Mouse (Mus musculus) testis, adult 2 months (tissue): ENCODE measurements around the gene Ddx31. TPM values are rescaled to one million over a fixed set of nuclear protein-coding genes. Genes with fewer than 3 reads are reported as not detected.
A peak's percentile ranks its signal among the peaks of the same experiment; 100 is the strongest.

Experiments used
- H3K27ac ChIP-seq: fragments of 200-500 bp; 2 replicates; pipeline ENCODE4 v1.5.1; 2012; ENCODE audit warnings: low read depth, low read length; ENCODE audit not compliant: control insufficient read depth, insufficient read depth
- H3K27me3 ChIP-seq: fragments of 200-500 bp; 2 replicates; pipeline ENCODE4 v1.6.1; 2012; ENCODE audit warnings: mild to moderate bottlenecking, low read length, moderate library complexity; ENCODE audit not compliant: control insufficient read depth, insufficient read depth
- H3K36me3 ChIP-seq: fragments of 200-500 bp; 2 replicates; pipeline ENCODE4 v1.6.1; 2012; ENCODE audit warnings: mild to moderate bottlenecking, low read length; ENCODE audit not compliant: control insufficient read depth, insufficient read depth
- H3K4me1 ChIP-seq: fragments of 200-500 bp; 2 replicates; pipeline ENCODE4 v1.6.1; 2012; ENCODE audit warnings: low read length; ENCODE audit not compliant: control insufficient read depth, insufficient read depth
- H3K4me3 ChIP-seq: fragments of 200-500 bp; 2 replicates; pipeline ENCODE4 v1.5.1; 2012; ENCODE audit warnings: low read depth, mild to moderate bottlenecking, low read length, moderate library complexity, mixed read lengths; ENCODE audit not compliant: control insufficient read depth
- CTCF ChIP-seq: fragments of 200-500 bp; IDR thresholded peaks from 2 replicates; pipeline ENCODE4 v1.5.1; 2012; ENCODE audit warnings: low read depth, mild to moderate bottlenecking, inconsistent platforms, low read length, moderate library complexity; ENCODE audit not compliant: control insufficient read depth, insufficient read depth, insufficient replicate concordance
- POLR2A ChIP-seq: fragments of 200-500 bp; IDR thresholded peaks from 2 replicates; pipeline ENCODE4 v1.6.1; 2012; ENCODE audit warnings: low read depth, mild to moderate bottlenecking, inconsistent platforms, low read length, moderate library complexity; ENCODE audit not compliant: control insufficient read depth
- polyA plus RNA-seq: library from polyadenylated mRNA; depleted of rRNA; stranded (reverse); fragments of >200 nt; gene quantifications from 2 replicates; pipeline ENCODE4 v1.2.3, GENCODE M21; 2012

Gene Ddx31
- polyA plus RNA-seq, 1 experiment: 5.0 TPM

GRCm38 (mm10) chr2:28919001-28919400, 78.8 kb downstream of the Ddx31 start:
- Histone ChIP-seq H3K4me1 (peaks cover 21% of the 10 kb centered on the region), H3K36me3 (no peaks in the 10 kb centered on the region), H3K27me3 (peaks cover 8% of the 10 kb centered on the region; the same call in 1 of the 2 replicates), H3K4me3 (no peak overlapping the region), H3K27ac (no peak overlapping the region)
- TF ChIP-seq POLR2A (no peak), CTCF (no peak)

GRCm38 (mm10) chr2:28923912-28924311, 83.7 kb downstream of the Ddx31 start:
- peak; percentile 81; the same call in 1 of the 2 replicates for TF ChIP-seq CTCF
- TF ChIP-seq POLR2A: no peak
- Histone ChIP-seq H3K27ac (no peak overlapping the region), H3K27me3 (no peaks in the 10 kb centered on the region)

GRCm38 (mm10) chr2:28930571-28930970, 90.4 kb downstream of the Ddx31 start:
- TF ChIP-seq POLR2A (no peak), CTCF (peak; percentile 42; the same call in 1 of the 2 replicates)
- Histone ChIP-seq H3K27me3 (no peaks in the 10 kb centered on the region), H3K4me1 (no peaks in the 10 kb centered on the region), H3K27ac (no peak overlapping the region), H3K36me3 (no peaks in the 10 kb centered on the region), H3K4me3 (no peak overlapping the region)

More at GRCm38 (mm10) chr2:28923912-28924311, 83.7 kb downstream of the Ddx31 start:
- H3K36me3 ChIP-seq: no peaks in the 10 kb centered on the region
- H3K4me1 ChIP-seq: no peaks in the 10 kb centered on the region
- H3K4me3 ChIP-seq: no peak overlapping the region

GRCm38 (mm10) chr2:28938997-28939396, 98.8 kb downstream of the Ddx31 start:
- TF ChIP-seq CTCF: no peak
- no peak for TF ChIP-seq POLR2A
- Histone ChIP-seq H3K27ac (no peak overlapping the region), H3K4me3 (no peak overlapping the region), H3K36me3 (no peaks in the 10 kb centered on the region), H3K27me3 (no peaks in the 10 kb centered on the region), H3K4me1 (no peaks in the 10 kb centered on the region)

GRCm38 (mm10) chr2:28943666-28944516, 103.7 kb downstream of the Ddx31 start:
- no peaks in the 10 kb centered on the region for H3K4me1 ChIP-seq
- TF ChIP-seq POLR2A (no peak), CTCF (no peak)
- no peak overlapping the region for H3K4me3 ChIP-seq
- no peaks in the 10 kb centered on the region for H3K27me3 ChIP-seq
- no peaks in the 10 kb centered on the region for H3K36me3 ChIP-seq
- H3K27ac ChIP-seq: no peak overlapping the region

GRCm38 (mm10) chr2:28945388-28945787, 105.2 kb downstream of the Ddx31 start:
- H3K4me3 ChIP-seq: no peak overlapping the region
- TF ChIP-seq POLR2A (no peak), CTCF (no peak)
- H3K27me3 ChIP-seq: no peaks in the 10 kb centered on the region
- H3K27ac ChIP-seq: no peak overlapping the region
- no peaks in the 10 kb centered on the region for H3K4me1 ChIP-seq
- no peaks in the 10 kb centered on the region for H3K36me3 ChIP-seq

GRCm38 (mm10) chr2:28946312-28946711, 106.1 kb downstream of the Ddx31 start:
- TF ChIP-seq CTCF (no peak), POLR2A (no peak)
- Histone ChIP-seq H3K27me3 (no peaks in the 10 kb centered on the region), H3K4me1 (no peaks in the 10 kb centered on the region), H3K4me3 (no peak overlapping the region), H3K27ac (no peak overlapping the region), H3K36me3 (no peaks in the 10 kb centered on the region)
